Mouse (Mus musculus) megakaryocyte, embryonic 14.5 days (primary cell): Measurements from ENCODE around the gene Vim.

Experiments used
- FLI1 ChIP-seq: IDR thresholded peaks from 2 replicates; pipeline ENCODE4 v1.6.1; 2012; ENCODE audit warnings: low read length, inconsistent platforms, mixed read lengths
- GATA1 ChIP-seq: IDR thresholded peaks from 3 replicates; pipeline ENCODE4 v1.6.1; 2012; ENCODE audit warnings: mixed read lengths, low read length, inconsistent platforms, borderline replicate concordance

GRCm38 (mm10) chr2:13573408-13574065, at the start of gene Vim:
- TF ChIP-seq GATA1 (no peak), FLI1 (no peak)
